Mouse (Mus musculus) spleen, adult 12 weeks (tissue): ENCODE data around the gene Bcl2a1b.
"Not testable (repeated sequence)": the region's sequence is repeated elsewhere in the genome, so short reads cannot be mapped to it uniquely, and the experiment has no call there.

Source experiments
- DNase-seq: peaks from one replicate; pipeline ENCODE4 v3.0.0; 2022; ENCODE audit warnings: low spot score

Gene Bcl2a1b

DNA sequence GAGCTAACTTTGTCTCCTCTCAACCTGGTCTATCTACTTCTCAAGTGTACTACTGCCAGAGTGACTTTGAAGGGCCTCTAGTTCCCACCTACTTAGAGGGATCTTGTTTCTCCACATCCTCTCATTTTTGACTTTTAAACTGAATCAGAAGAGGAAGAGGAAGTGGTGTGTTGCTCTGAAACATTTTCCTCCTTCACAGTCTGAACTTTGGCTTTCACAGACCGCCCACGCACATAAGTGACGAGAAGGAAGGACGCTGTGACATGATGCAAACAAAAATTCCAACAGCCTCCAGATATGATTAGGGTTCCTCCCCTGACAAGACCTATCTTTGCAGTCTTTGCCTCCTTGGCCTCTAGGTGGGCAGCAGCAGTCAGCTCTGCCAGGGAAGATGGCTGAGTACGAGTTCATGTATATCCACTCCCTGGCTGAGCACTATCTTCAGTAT, at the start of gene Bcl2a1b, which contains the start of gene Gm29094:
Gene Bcl2a1b (plus strand): TSS at position 241 of the 448 bp plus-strand sequence.
Gene Gm29094 (plus strand): TSS at position 411 of the 448 bp plus-strand sequence.
- peak; percentile 45 for DNase-seq

DNA sequence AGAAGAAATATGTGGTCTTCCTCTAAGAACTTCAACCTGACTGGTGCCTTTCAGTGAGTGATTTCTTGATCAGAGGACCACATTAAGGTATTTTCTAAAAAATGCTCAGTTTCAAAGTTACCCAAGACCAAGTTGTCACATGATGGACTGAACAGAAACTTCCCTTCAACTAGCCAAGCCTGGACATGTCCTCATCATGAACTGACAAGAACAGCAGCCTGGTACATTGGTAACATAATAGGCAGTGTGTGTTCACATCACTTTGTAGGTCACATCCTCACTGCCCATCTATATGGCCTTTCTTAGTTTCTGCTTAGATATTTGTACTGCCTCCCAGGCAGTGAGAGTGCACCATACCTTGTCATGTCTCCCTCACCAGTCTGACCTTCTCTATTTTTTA, 26.5 kb upstream of the Bcl2a1b start:
- DNase-seq = not testable (repeated sequence)

DNA sequence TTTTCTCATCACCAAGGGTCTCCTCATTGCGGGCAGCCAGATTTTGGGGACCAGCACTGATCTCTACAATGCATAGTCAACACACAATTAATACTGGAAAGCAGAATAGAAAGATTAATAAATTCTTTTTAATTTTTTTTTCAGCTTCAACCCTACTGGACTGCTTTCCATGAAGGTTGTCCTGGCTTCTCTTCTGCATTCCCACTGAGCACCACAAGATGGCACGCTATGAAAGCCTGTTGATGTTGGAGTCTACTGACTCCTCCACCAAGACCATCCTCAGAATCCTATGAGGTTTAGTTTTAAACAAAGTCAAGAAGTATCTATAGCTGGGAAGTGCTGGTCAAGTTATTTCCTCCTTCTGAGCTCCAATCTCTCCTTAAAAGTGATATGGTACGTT, 20.2 kb upstream of the Bcl2a1b start:
- peak; percentile 7 for DNase-seq

DNA sequence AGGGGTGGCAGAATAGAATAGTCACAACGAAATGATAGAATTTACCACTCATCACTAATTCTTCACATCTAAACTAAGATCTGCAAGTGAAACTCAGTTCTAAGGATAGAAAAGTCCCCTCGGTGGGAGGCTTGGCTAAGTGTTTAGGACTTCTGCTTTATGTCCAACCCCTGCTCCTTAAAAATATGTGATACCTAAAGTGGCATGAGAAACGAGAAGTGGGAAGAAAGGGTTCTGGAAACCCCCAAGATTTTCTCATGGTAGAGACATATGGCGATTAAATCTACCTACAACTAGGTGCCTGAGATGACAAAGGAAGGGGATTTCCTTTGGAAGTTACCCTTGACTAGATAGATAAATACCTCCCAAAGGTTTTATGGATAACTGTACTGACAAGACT, 19.5 kb upstream of the Bcl2a1b start:
- not testable (repeated sequence) for DNase-seq

DNA sequence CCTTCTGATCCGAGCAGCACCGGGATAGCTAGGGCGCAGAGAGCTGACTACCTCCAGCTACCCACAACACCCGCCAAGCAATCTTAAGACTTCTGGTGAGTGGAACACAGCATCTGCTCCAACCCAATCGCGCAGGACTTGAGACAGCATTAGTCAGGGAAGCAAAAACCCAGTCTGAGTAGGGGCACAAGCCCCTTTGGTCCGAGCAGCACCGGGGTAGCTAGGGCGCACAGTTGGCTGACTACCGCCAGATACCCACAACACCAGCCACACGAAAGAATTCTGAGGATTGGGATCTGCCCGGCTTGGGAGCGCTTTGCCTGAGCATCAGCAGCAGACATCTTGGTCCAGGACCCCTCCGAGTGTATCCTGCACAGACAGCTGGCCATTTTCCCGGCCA, 12.0 kb upstream of the Bcl2a1b start:
- DNase-seq = not testable (repeated sequence)

DNA sequence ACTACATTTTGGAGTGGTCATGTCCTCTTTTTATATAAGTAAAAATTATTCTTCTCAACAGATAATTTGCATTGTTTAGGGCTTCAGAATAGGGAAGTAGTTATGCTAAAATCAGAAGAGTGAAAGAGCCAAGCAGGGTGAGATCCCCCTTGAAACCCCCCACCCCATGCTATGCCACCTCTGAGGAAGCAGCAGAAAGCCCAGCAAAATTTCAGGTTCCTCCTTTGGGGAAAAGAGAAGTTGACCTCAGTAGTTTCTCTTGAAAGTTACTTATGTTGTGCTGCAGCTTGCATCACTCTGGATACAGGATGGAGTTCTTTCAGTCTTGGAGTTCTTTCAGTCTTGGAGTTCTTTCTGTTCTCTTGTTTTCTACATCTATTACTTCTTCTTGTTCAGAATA, 3.5 kb upstream of the Bcl2a1b start:
- not testable (repeated sequence) for DNase-seq

DNA sequence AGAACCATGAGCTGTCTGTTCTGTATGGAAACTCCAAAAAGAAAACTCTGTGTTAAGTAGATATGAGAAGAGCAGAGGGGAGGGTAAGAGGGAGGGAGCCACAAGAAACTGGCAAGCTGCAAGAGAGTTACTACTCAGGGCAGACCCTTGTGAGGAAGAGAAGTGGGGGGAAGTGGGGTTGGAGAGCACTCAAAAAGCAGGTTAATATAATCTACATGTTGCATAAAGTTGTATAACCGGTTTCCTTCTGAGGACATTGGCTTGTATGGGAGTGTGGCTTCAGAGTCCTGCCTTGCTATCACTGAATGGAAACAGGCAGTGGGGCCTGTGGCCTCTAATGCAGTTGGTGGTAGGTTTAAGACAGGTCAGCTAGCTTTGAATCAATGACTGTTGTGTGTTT, 1.5 kb upstream of the Bcl2a1b start:
- not testable (repeated sequence) for DNase-seq

DNA sequence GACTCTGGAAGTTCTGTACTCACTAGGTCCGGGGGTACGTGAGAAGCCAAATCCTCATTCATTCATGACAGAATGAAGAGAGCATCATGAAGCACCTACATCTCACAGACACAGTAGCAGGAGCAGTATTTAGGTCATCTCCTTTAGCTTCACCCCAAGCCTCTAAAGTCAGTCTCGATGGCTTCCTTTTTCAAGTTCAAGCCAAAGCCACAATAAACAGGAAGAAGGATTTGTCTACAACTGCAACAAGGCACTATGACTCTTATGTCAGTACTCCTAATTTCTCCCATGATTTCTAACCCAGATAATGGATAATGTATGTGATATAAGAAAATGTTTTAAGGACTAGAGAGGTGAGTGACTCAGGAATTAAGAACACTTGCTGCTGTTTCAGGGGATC, 660 bp upstream of the Bcl2a1b start:
- not testable (repeated sequence) for DNase-seq

DNA sequence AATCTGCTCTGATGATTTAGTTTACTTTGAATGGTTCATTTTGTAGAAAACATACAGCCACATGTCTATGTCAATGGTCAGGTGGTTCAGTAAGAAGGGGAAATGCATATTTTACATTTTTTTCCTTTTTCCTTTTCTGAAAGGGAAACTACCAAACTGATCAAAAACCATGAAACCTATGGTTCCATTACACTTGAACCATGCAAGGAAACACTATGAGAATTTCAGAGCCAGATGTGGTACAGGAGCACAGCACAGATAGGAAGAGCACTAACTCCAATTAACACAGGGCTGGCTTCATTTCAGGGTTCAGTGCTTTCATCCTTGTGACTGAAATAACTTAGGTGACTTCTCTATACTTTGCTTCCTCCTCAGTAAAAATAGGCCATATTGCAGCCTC, 3.2 kb downstream of the Bcl2a1b start:
- DNase-seq = not testable (repeated sequence)

DNA sequence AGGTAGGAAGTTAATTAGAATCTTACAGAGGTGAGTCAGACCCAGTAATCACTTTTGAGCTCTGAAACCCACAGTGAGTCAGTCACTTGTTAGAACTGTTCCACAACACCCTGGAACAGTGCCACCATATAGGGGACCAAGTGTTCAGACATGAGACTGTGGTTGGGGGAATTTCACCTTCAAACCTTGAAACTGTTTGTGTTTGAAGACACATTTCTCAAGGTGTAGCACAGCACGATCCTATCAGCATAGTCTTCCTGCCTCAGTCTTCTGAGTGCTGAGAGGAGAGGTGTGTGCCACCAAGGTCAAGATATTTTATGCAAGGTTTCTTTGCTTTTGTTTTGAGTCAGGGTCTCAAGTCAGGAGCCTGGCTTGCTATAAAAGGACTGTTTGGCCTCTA, 9.9 kb downstream of the Bcl2a1b start:
- not testable (repeated sequence) for DNase-seq

DNA sequence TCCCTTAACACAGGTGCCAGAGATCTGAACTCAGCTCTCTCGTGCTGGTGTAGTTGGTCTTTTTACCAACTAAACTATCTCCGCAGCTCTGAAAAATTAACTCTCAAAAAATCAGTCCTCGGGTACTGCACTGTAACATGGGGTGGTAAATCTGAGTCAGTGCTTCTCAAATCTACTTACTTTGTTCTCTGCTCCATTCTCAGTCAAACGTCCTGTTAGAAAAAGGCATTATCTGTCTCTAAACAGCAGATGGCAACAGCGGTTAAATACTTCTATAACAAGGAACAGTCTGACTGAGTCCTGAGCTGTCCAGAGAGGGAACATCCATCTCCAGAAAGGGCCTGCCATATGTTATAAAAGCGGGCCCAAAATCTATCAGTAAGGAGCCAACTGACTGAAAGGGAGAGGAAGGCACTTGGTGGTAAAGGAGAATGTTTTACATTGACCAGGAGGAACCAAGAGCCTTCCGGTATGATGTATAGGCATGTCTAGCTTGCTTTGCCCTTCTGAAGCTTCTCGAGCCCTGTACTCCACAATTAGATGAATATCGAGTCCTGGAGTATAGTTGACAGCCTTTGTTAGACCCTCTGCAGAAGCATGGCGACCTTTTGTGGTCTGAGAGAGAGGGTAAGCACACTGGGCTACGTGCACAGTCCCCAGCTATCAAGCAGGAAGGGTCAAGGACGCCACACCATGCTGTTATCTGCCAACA, 11.5 kb downstream of the Bcl2a1b start, which contains the start of gene Mthfs:
Gene Mthfs (plus strand): TSS at position 324 of the 712 bp plus-strand sequence.
- DNase-seq = not testable (repeated sequence)

DNA sequence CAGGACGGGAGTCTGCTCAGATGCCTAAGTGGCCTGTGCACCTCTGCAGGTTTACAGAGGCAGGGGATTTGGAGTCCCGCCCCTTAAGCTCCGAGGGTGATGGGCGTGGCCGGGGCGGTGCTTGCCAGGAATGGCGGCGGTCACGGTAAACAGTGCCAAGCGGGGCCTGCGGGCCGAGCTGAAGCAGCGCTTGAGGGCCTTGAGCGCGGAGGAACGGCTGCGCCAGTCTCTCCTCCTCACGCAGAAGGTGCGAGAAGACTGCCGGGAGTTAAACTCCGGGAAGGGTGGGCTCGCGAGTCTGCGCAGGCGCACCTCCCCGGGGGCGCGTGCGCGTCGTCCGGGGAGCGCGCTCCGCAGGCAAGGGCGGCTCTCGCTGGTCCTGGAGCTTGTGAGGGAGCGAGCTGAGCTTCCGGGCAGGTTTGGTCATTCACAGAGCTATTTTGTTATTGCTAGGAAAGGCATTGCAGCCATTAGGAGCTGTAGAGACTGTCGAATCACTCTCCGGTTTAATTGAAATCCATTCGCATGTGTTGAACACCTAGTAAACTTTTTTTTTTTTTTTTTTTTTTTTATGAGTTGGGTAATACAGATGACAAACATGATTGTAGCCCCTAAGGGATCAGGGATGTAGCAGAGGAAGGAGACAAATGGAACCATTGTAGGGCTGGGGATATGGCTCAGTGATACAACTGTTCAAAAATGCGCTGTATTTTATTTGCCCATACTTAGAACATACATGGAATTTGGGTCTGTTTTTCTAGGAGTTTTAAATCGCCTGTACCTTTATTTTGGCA, 12.3 kb downstream of the Bcl2a1b start:
- DNase-seq = peak; percentile 47

DNA sequence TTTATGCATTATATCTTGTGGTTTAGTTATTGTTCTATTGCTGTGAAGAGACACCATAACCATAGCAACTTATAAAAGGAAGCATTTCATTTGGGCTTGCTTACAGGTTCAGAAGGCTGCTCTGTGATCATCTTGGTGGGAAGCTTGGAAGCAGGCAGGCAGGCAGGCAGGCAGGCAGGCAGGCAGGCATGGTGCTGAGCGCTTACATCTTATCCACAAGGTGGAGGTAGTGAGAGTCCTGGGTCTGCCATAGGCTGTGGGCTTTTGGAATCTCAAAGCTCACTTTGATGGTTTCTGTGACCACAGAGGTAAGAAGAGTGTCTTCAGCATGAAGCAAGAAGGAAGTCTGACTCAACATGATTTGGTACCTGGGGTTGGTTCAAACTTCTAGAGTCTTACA, 13.4 kb downstream of the Bcl2a1b start:
- DNase-seq = not testable (repeated sequence)

DNA sequence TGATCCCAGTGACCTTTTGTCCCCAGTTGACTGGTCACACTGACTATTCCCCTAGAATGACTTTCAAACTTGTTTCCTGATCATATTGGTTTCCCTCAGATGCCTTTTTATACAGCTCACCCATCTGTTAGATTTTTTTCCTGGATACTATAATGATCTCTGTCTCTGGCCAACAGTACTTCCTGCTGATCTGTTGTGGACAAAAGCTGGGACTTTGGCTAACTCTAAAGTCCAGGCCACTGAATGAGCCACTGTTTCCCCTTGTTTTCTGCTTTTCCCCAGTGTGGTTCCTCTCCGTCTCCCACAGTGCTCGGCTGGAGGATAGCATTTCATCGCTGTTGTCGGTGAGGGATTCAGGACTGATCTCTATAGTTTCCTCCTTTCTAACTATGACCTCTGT, 19.2 kb downstream of the Bcl2a1b start:
- DNase-seq = not testable (repeated sequence)

DNA sequence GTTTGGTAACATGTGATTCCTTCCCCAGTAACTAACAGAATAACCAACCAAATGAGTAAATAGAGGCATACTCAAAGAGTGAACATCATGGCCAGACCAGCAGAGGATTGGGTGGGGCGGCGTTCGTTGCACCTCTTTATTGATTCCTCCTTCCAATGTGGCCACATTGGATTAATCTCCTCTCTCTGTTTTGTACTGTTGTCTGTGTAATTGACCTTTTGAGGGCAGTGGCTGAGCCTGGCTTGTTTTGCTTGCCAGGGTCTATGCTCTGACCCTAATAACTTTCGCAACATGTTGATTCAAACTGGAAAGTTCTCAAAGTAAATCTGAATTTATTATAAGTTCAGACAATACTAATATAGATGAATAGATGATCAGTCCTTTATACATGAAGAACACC, 20.7 kb downstream of the Bcl2a1b start:
- not testable (repeated sequence) for DNase-seq

DNA sequence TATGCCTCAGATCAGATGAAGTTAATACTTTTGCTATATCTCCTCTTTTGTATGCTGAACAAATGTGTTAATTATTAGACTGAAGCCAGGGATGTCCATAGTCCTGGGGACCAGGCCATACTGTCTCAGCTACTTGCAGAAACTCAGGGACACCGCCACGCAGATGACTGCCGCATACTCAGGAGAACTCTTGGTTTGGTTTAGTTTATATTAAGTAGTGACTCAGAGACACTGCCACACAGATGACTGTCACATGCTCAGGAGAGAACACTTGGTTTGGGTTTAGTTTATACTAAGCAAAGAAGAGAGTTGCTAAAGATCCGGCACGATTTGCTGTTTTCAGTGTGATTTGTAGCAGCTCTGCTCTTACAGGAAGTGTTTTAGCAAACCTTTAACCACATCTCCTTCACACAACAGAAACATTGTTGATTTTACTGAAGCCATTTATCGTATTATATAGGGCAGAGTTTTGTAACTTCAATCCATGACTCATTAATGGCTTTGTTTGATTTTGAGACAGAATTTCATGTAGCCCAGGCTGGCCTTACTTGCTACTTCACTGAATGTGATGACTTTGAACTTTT, 21.8 kb downstream of the Bcl2a1b start:
- DNase-seq = not testable (repeated sequence)

DNA sequence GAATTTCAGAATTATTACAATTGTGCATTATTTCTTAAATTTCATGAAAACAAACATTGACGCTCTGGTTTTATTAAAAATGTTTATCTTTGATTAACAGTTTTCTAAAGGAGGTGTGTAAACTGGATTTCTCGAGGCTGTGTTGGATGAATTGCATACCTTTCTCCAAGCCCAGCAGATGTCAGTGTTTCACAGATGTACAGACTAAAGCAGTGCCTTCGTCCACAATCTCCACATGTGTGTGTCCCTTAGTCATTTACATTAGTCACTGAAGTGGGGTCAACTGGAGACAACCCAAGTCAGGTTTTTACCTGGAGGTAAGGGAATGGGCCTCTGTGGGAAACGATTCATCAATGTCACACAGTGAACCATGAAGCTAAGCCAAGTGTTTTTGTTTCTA, 27.1 kb downstream of the Bcl2a1b start:
- no peak for DNase-seq

DNA sequence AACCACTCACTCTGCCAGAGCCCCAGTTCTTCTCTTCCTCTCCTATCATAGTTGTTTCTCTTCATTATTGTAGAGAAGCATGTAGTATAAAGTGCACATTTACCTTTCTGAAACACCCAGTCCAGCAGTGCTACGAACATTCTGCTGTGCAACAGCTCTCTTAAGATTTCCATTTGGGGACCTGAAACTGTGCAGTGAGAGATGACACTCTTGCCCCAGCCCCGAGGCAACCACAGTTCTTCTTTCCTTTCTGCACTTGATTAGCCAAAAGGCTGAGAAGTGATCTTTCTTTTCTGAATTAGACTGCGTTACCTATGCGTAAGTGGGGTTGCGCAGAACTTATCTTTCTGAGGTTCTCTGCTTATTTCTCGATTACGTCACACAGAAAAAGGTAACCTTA, 29.1 kb downstream of the Bcl2a1b start:
- DNase-seq = no peak

DNA sequence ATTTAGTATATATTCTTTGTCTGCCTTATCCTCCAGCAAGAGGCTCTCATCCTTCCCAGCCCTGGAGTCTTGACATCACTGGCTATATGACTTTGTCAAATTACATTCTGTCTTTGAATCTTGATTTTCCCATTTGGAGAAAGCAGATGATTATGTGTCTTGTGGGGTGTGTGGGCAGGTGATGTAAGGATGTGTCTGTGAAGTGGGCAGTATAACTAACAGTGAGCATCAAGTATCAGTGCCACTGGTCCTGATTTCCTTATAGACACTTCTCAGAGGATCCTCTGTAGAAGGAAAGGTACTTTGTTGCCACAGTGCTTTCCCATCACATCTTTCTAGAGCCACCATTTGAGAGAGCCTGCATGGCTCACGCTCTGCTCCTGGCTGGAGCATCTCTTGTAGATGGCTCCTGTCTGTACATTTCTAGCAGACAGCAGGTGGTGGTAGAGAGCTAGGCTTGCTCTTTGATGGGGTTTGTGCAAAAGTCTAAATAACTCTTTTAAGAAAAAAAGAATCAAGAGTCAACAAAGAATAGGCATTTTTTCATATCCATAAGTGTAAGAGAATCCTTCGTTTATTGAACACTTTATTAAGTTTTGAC, 32.0 kb downstream of the Bcl2a1b start:
- not testable (repeated sequence) for DNase-seq

DNA sequence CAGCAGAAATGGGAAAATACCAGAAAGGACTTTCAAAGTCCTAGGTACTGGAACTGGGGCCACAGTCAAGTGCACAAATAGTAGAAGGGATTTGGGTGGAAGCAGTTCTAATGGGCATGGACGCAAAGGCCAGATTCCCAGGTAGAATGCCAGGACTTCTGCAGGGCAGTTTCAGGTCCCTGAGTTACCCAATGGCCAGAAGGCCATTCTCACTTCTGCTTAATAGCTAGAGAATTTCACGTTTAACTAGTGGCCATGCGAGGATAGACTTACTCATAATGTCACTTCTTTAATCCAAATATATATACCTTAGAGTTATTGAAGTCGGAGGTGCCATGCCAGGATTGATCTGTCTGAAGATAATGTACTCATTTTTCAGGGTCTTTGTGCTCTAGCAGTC, 38.1 kb downstream of the Bcl2a1b start:
- DNase-seq = not testable (repeated sequence)

DNA sequence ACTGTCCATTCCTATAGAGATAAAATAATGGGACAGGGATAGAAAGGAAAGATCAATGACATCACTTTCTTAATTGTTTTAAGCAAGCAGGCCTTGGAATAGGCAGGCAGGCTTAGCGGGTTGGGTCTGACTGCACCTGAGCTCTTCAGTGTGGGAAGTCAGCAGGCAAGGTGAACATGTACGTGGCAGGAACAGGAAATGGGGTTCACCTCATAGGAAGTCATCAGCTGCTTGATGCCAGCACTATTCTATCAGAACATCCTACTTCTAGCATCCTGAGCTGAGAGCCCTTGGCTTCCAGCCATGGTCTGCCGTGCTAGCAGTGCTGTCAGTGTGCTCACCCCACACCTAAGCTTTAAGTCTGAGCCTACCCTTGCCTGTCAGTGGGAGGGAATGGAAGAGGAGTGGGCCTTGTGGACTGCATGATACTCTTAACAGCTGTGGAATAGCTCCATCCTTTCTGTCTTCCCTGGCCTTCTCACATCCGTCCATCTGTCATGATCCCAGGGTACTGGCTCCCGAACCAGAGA, 40.0 kb downstream of the Bcl2a1b start:
- not testable (repeated sequence) for DNase-seq

DNA sequence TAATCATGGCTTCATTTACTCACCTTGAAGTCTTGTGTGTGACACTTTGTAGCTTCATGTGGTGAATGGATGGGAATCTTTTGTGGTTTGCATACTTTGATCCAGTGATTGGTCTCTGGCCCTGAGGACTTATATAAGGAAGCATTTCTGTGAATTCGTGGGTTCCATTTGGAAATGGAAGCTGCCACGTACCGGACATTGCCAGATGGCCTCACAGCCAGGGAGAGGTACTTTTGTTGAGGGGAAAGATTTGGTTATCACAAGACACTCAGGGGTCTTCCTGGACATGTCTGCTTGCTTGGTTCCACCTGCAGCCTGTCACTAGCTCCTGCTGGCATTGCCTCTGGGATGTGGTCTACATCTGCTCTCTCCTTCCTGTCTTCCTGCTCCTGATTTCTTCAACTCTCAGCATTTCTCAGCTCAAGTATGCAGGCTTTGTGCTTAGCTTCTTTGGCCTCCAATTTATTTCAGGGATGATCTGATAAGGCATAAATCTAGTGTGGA, 41.6 kb downstream of the Bcl2a1b start:
- DNase-seq = not testable (repeated sequence)
